Comparison of ENCODE assay signal across 8 mouse cellular contexts in genomic region chr4:41676248-41677005, GRCm38 (mm10). TPM values are rescaled to one million over a fixed set of nuclear protein-coding genes. Genes with fewer than 3 reads are reported as not detected.
DNase-seq lines count a peak whose midpoint lies in the region; ATAC-seq and TF ChIP-seq lines count a peak whose summit lies in the region.
"Had no signal": no experiment of that assay in that cellular context is flagged by ENCODE, and none has a peak within 500 bp of the region (broad histone marks: within the 10 kb centered on the region; RNA-seq: fewer than 3 reads in every experiment).

No protein-coding gene starts in this region.

- H3K9me3 ChIP-seq in embryonic facial prominence, embryonic 14.5 days (ENCODE audit: control insufficient read depth, low read length): no peaks in the 10 kb centered on the region
- no peaks in the 10 kb centered on the region for H3K9me3 ChIP-seq in midbrain, embryonic 14.5 days (ENCODE audit: control insufficient read depth, low read length)

- no peak overlapping the region for H3K4me3 ChIP-seq in embryonic facial prominence, embryonic 14.5 days (ENCODE audit: low read depth, low read length)
- H3K4me3 ChIP-seq in midbrain, embryonic 14.5 days (replicated peaks; ENCODE audit: low read depth, low read length): no peak overlapping the region

- DNase-seq in kidney, postnatal 25 days: peak; percentile 11 to 41
- DNase-seq in kidney, adult 9 months: no peak
- DNase-seq in brain, embryonic 14.5 days (ENCODE audit: low read depth): peak; percentile 79
- no peak for DNase-seq in embryonic facial prominence, embryonic 14.5 days (ENCODE audit: low spot score)
- DNase-seq in midbrain, embryonic 14.5 days: no peak
- no peak for DNase-seq in gastrocnemius, postnatal 25 days
- DNase-seq in adipocyte (ENCODE audit: low spot score): no peak

- no peak for ATAC-seq in embryonic facial prominence, embryonic 14.5 days (ENCODE audit: low read depth)
- no peak for ATAC-seq in midbrain, embryonic 14.5 days (ENCODE audit: low FRiP score, low TSS enrichment)
- ATAC-seq: Patski had no signal

- no peaks in the 10 kb centered on the region for H3K27me3 ChIP-seq in embryonic facial prominence, embryonic 14.5 days (replicated peaks; ENCODE audit: control insufficient read depth, insufficient read depth, low read length)
- no peaks in the 10 kb centered on the region for H3K27me3 ChIP-seq in midbrain, embryonic 14.5 days (ENCODE audit: control insufficient read depth, insufficient read depth, low read length)
- H3K27me3 ChIP-seq: Patski had no signal

- H3K36me3 ChIP-seq in embryonic facial prominence, embryonic 14.5 days (ENCODE audit: control insufficient read depth, insufficient read depth, low read length): no peaks in the 10 kb centered on the region
- no peaks in the 10 kb centered on the region for H3K36me3 ChIP-seq in midbrain, embryonic 14.5 days (ENCODE audit: control insufficient read depth, insufficient read depth, low read length)

- WGBS in embryonic facial prominence, embryonic 14.5 days: 48% methylated on average over 12 of the region's 17 CpGs
- WGBS in midbrain, embryonic 14.5 days: 70% methylated on average over 17 of the region's 17 CpGs

- H3K4me2 ChIP-seq in embryonic facial prominence, embryonic 14.5 days (ENCODE audit: low read depth, low read length): no peak overlapping the region
- no peak overlapping the region for H3K4me2 ChIP-seq in midbrain, embryonic 14.5 days (ENCODE audit: low read length)

- peaks cover 36% of the 10 kb centered on the region for H3K4me1 ChIP-seq in embryonic facial prominence, embryonic 14.5 days (ENCODE audit: control insufficient read depth, insufficient read depth, low read length)
- peaks cover 64% of the 10 kb centered on the region for H3K4me1 ChIP-seq in midbrain, embryonic 14.5 days (ENCODE audit: control insufficient read depth, insufficient read depth, low read length)

- no peak for TF ChIP-seq POLR2A in brain, embryonic 14.5 days (IDR thresholded peaks at IDR 0.05; ENCODE audit: borderline replicate concordance, extremely low read depth, insufficient read depth, insufficient read length, poor library complexity, severe bottlenecking)

- no peak overlapping the region; the same call in 1 of the 2 replicates for H3K27ac ChIP-seq in embryonic facial prominence, embryonic 14.5 days (replicated peaks; ENCODE audit: low read depth, low read length)
- H3K27ac ChIP-seq in midbrain, embryonic 14.5 days (replicated peaks; ENCODE audit: low read depth, low read length): peak overlapping the region; percentile 55

- H3K9ac ChIP-seq in embryonic facial prominence, embryonic 14.5 days (ENCODE audit: low read depth, low read length): peak overlapping the region; percentile 28; the same call in 1 of the 2 replicates
- H3K9ac ChIP-seq in midbrain, embryonic 14.5 days (replicated peaks; ENCODE audit: low read length): peak overlapping the region; percentile 34

- TF ChIP-seq CTCF in brain, embryonic 14.5 days (IDR thresholded peaks at IDR 0.05; ENCODE audit: borderline replicate concordance, extremely low read depth, insufficient read depth, insufficient read length): no peak

RNA-seq across cellular contexts. Expression of gene Cntfr, which starts 20.5 kb away (rescaled TPM):
- 62.2 and 109 TPM in 2 replicates for polyA plus RNA-seq in brain, embryonic 14.5 days (2012; rRNA removed)
- polyA plus RNA-seq in embryonic facial prominence, embryonic 14.5 days (2014; fragmentation: Nextera tagmentation; extraction: Ambion mirVana): 12.8 and 13.0 TPM in 2 replicates
- 23.9 and 46.8 TPM in 2 replicates for polyA plus RNA-seq in midbrain, embryonic 14.5 days (2014; fragmentation: Nextera tagmentation; extraction: Ambion mirVana)
- total RNA-seq in gastrocnemius, postnatal 25 days (2021): 10 to 100 TPM; 33.5 to 34.7 TPM

RNA-seq across cellular contexts. Expression of gene Il11ra1, which starts 23.4 kb away (rescaled TPM):
- 31.3 and 32.5 TPM in 2 replicates for polyA plus RNA-seq in brain, embryonic 14.5 days (2012; rRNA removed)
- polyA plus RNA-seq in embryonic facial prominence, embryonic 14.5 days (2014; fragmentation: Nextera tagmentation; extraction: Ambion mirVana): 317 and 362 TPM in 2 replicates
- polyA plus RNA-seq in midbrain, embryonic 14.5 days (2014; fragmentation: Nextera tagmentation; extraction: Ambion mirVana): 28.1 and 32.1 TPM in 2 replicates
- total RNA-seq in gastrocnemius, postnatal 25 days (2021): 10 to 100 TPM; 37.2 to 42.1 TPM

RNA-seq across cellular contexts. Expression of gene Enho, which starts 36.3 kb away (rescaled TPM):
- 124 and 147 TPM in 2 replicates for polyA plus RNA-seq in brain, embryonic 14.5 days (2012; rRNA removed)
- polyA plus RNA-seq in embryonic facial prominence, embryonic 14.5 days (2014; fragmentation: Nextera tagmentation; extraction: Ambion mirVana): 22.7 and 26.0 TPM in 2 replicates
- 121 and 154 TPM in 2 replicates for polyA plus RNA-seq in midbrain, embryonic 14.5 days (2014; fragmentation: Nextera tagmentation; extraction: Ambion mirVana)
- total RNA-seq in gastrocnemius, postnatal 25 days (2021): 10 to 100 TPM; 12.7 to 15.7 TPM

RNA-seq across cellular contexts. Expression of gene Rpp25l, which starts 36.9 kb away (rescaled TPM):
- 53.9 and 79.7 TPM in 2 replicates for polyA plus RNA-seq in brain, embryonic 14.5 days (2012; rRNA removed)
- polyA plus RNA-seq in embryonic facial prominence, embryonic 14.5 days (2014; fragmentation: Nextera tagmentation; extraction: Ambion mirVana): 67.4 and 68.7 TPM in 2 replicates
- 62.2 and 64.1 TPM in 2 replicates for polyA plus RNA-seq in midbrain, embryonic 14.5 days (2014; fragmentation: Nextera tagmentation; extraction: Ambion mirVana)
- total RNA-seq in gastrocnemius, postnatal 25 days (2021): 10 to 100 TPM; 43.2 to 46.9 TPM

RNA-seq across cellular contexts. Expression of gene Dctn3, which starts 46.5 kb away (rescaled TPM):
- polyA plus RNA-seq in brain, embryonic 14.5 days (2012; rRNA removed): 157 and 186 TPM in 2 replicates
- 112 and 117 TPM in 2 replicates for polyA plus RNA-seq in embryonic facial prominence, embryonic 14.5 days (2014; fragmentation: Nextera tagmentation; extraction: Ambion mirVana)
- 249 and 299 TPM in 2 replicates for polyA plus RNA-seq in midbrain, embryonic 14.5 days (2014; fragmentation: Nextera tagmentation; extraction: Ambion mirVana)
- 10 to 100 TPM; 38.5 to 40.6 TPM for total RNA-seq in gastrocnemius, postnatal 25 days (2021)

Comparison
In these comparisons a context has a peak if more than half of its experiments do, and no peak if none do; other contexts are left out.
1. DNase-seq: peak in kidney, postnatal 25 days (2 of 2) and brain, embryonic 14.5 days (single experiment); none in kidney, adult 9 months (single experiment), embryonic facial prominence, embryonic 14.5 days (single experiment), midbrain, embryonic 14.5 days (single experiment), gastrocnemius, postnatal 25 days (single experiment) and adipocyte (single experiment).